Comparison of ENCODE assay signal across 26 mouse cellular contexts in the genomic region with DNA sequence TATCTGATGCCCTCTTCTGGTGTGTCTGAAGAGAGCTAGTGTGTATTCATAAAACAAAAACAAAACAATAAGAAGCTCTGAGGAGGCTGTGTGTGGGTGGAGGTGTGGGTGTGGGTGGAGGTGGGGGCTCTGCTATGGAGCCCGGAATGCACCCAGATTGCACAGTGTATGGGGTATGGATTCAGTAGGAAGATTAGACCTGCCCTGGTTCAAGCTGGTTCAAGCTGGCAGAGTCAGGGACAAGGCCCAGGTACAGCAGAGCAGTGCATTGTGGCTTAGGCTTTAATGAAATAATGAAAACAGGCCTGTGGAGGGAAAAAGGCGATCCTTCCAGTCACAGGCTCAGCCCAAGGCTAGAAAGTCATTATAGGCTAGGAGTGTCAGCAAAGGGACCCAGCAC. TPM values are rescaled to one million over a fixed set of nuclear protein-coding genes. Genes with fewer than 3 reads are reported as not detected.
A peak's percentile ranks its signal among the peaks of the same experiment; 100 is the strongest.
DNase-seq lines count a peak whose midpoint lies in the region; ATAC-seq lines count a peak whose summit lies in the region.
"Had no signal": no experiment of that assay in that cellular context is flagged by ENCODE, and none has a peak within 500 bp of the region (broad histone marks: within the 10 kb centered on the region; RNA-seq: fewer than 3 reads in every experiment).

No protein-coding gene starts in this region.

- peak; percentile 37 for ATAC-seq in kidney, embryonic 16.5 days (ENCODE audit: low FRiP score, low TSS enrichment)
- no peak for ATAC-seq in kidney, embryonic 14.5 days (ENCODE audit: low FRiP score, low TSS enrichment)
- no peak for ATAC-seq in liver, embryonic 15.5 days (ENCODE audit: insufficient read depth)
- no peak for ATAC-seq in liver, embryonic 11.5 days (replicated peaks; ENCODE audit: low FRiP score)
- no peak for ATAC-seq in erythroblast, adult 5-6 weeks (replicated peaks; ENCODE audit: low FRiP score, poor library complexity, severe bottlenecking)

- no peaks in the 10 kb centered on the region for H3K36me3 ChIP-seq in kidney, embryonic 16.5 days (ENCODE audit: insufficient read depth, low read length)
- H3K36me3 ChIP-seq in kidney, embryonic 14.5 days (ENCODE audit: control insufficient read depth, insufficient read depth, low read length) = no peaks in the 10 kb centered on the region
- no peaks in the 10 kb centered on the region for H3K36me3 ChIP-seq in liver, embryonic 15.5 days (replicated peaks)
- H3K36me3 ChIP-seq in liver, embryonic 11.5 days (ENCODE audit: control insufficient read depth, insufficient read depth, low read length) = no peaks in the 10 kb centered on the region
- H3K36me3 ChIP-seq in limb, embryonic 10.5 days = no peaks in the 10 kb centered on the region
- H3K36me3 ChIP-seq: embryonic facial prominence, embryonic 12.5 days; forebrain, embryonic 12.5 days; heart, embryonic 13.5 days; hindbrain, embryonic 12.5 days; limb, embryonic 13.5 days; neural tube, embryonic 12.5 days had no signal

- no peak for DNase-seq in liver, embryonic 11.5 days (ENCODE audit: low spot score)
- no peak for DNase-seq in limb, embryonic 10.5 days (ENCODE audit: low spot score)
- DNase-seq in right cerebral cortex, adult 2 months (ENCODE audit: low spot score in 2 of 2) = no peak
- DNase-seq: B cell, adult 2 months; cerebellum, adult 11 months; cerebellum, postnatal 10 days; gastrocnemius, postnatal 36 days; heart, adult 2 months; heart, postnatal 14 days; kidney, postnatal 10 days; layer of hippocampus, postnatal 36 days; midbrain, embryonic 14.5 days; thymus, postnatal 25 days had no signal

- H3K27ac ChIP-seq in kidney, embryonic 16.5 days (ENCODE audit: low read length) = peak overlapping the region; percentile 62
- no peak overlapping the region; the same call in 1 of the 2 replicates for H3K27ac ChIP-seq in kidney, embryonic 14.5 days (ENCODE audit: low read depth, low read length)
- H3K27ac ChIP-seq in liver, embryonic 15.5 days (replicated peaks) = 0 out of 2 replicates have a peak overlapping the region, but pooled peaks have one; percentile 29
- no peak overlapping the region for H3K27ac ChIP-seq in liver, embryonic 11.5 days (ENCODE audit: low read depth, low read length)
- H3K27ac ChIP-seq in limb, embryonic 10.5 days = peak overlapping the region; percentile 22; the same call in 1 of the 2 replicates
- H3K27ac ChIP-seq: embryonic facial prominence, embryonic 12.5 days; forebrain, embryonic 12.5 days; heart, embryonic 13.5 days; hindbrain, embryonic 12.5 days; limb, embryonic 13.5 days; neural tube, embryonic 12.5 days had no signal

- H3K4me1 ChIP-seq in kidney, embryonic 16.5 days (ENCODE audit: insufficient read depth, low read length) = peaks cover 30% of the 10 kb centered on the region
- peaks cover 9% of the 10 kb centered on the region for H3K4me1 ChIP-seq in kidney, embryonic 14.5 days (ENCODE audit: control insufficient read depth, insufficient read depth, low read length)
- H3K4me1 ChIP-seq in liver, embryonic 15.5 days (replicated peaks) = peaks cover 22% of the 10 kb centered on the region
- peaks cover 12% of the 10 kb centered on the region for H3K4me1 ChIP-seq in liver, embryonic 11.5 days (replicated peaks; ENCODE audit: control insufficient read depth, insufficient read depth, low read length)
- H3K4me1 ChIP-seq in limb, embryonic 10.5 days = peaks cover 28% of the 10 kb centered on the region

- WGBS in kidney, embryonic 16.5 days = 69% methylated on average over 2 of the region's 2 CpGs
- WGBS in kidney, embryonic 14.5 days = 70% methylated on average over 2 of the region's 2 CpGs
- 59% methylated on average over 2 of the region's 2 CpGs for WGBS in liver, embryonic 15.5 days (ENCODE audit: insufficient replicate concordance)
- WGBS in liver, embryonic 11.5 days = 74% methylated on average over 2 of the region's 2 CpGs
- 84% methylated on average over 2 of the region's 2 CpGs for WGBS in limb, embryonic 10.5 days

- H3K9me3 ChIP-seq in kidney, embryonic 16.5 days (ENCODE audit: low read length) = no peaks in the 10 kb centered on the region
- no peaks in the 10 kb centered on the region for H3K9me3 ChIP-seq in kidney, embryonic 14.5 days (ENCODE audit: control insufficient read depth, low read length)
- no peaks in the 10 kb centered on the region for H3K9me3 ChIP-seq in liver, embryonic 15.5 days (replicated peaks)
- no peaks in the 10 kb centered on the region for H3K9me3 ChIP-seq in liver, embryonic 11.5 days (ENCODE audit: control insufficient read depth, low read length)
- no peaks in the 10 kb centered on the region for H3K9me3 ChIP-seq in limb, embryonic 10.5 days (replicated peaks)
- H3K9me3 ChIP-seq: embryonic facial prominence, embryonic 12.5 days; forebrain, embryonic 12.5 days; heart, embryonic 13.5 days; hindbrain, embryonic 12.5 days; limb, embryonic 13.5 days; neural tube, embryonic 12.5 days had no signal

- H3K9ac ChIP-seq in kidney, embryonic 16.5 days (replicated peaks; ENCODE audit: low read length) = no peak overlapping the region
- H3K9ac ChIP-seq in kidney, embryonic 14.5 days (ENCODE audit: low read depth, low read length) = no peak overlapping the region
- H3K9ac ChIP-seq in liver, embryonic 15.5 days = no peak overlapping the region
- H3K9ac ChIP-seq in liver, embryonic 11.5 days (ENCODE audit: low read depth, low read length) = no peak overlapping the region
- H3K9ac ChIP-seq: embryonic facial prominence, embryonic 12.5 days; forebrain, embryonic 12.5 days; heart, embryonic 13.5 days; hindbrain, embryonic 12.5 days; limb, embryonic 13.5 days; lung, embryonic 14.5 days; neural tube, embryonic 12.5 days had no signal

- no peak overlapping the region for H3K4me3 ChIP-seq in kidney, embryonic 16.5 days (ENCODE audit: low read length)
- H3K4me3 ChIP-seq in kidney, embryonic 14.5 days (ENCODE audit: low read length) = no peak overlapping the region
- no peak overlapping the region for H3K4me3 ChIP-seq in liver, embryonic 15.5 days (replicated peaks)
- H3K4me3 ChIP-seq in liver, embryonic 11.5 days (ENCODE audit: low read depth, low read length) = no peak overlapping the region
- no peak overlapping the region for H3K4me3 ChIP-seq in limb, embryonic 10.5 days
- H3K4me3 ChIP-seq: embryonic facial prominence, embryonic 12.5 days; erythroblast, embryonic 14.5 days; forebrain, embryonic 12.5 days; heart, adult 2 months; heart, embryonic 13.5 days; hindbrain, embryonic 12.5 days; limb, embryonic 13.5 days; megakaryocyte, embryonic 14.5 days; neural tube, embryonic 12.5 days had no signal

- H3K4me2 ChIP-seq in kidney, embryonic 16.5 days (replicated peaks; ENCODE audit: low read depth, low read length) = no peak overlapping the region
- no peak overlapping the region for H3K4me2 ChIP-seq in kidney, embryonic 14.5 days (replicated peaks; ENCODE audit: low read depth, low read length)
- H3K4me2 ChIP-seq in liver, embryonic 15.5 days = no peak overlapping the region
- no peak overlapping the region for H3K4me2 ChIP-seq in liver, embryonic 11.5 days
- H3K4me2 ChIP-seq: embryonic facial prominence, embryonic 12.5 days; forebrain, embryonic 12.5 days; heart, embryonic 13.5 days; hindbrain, embryonic 12.5 days; limb, embryonic 13.5 days; lung, embryonic 14.5 days; neural tube, embryonic 12.5 days had no signal

- no peaks in the 10 kb centered on the region for H3K27me3 ChIP-seq in kidney, embryonic 16.5 days (ENCODE audit: insufficient read depth, low read length)
- no peaks in the 10 kb centered on the region for H3K27me3 ChIP-seq in kidney, embryonic 14.5 days (ENCODE audit: control insufficient read depth, insufficient read depth, low read length)
- no peaks in the 10 kb centered on the region for H3K27me3 ChIP-seq in liver, embryonic 15.5 days
- H3K27me3 ChIP-seq in liver, embryonic 11.5 days (replicated peaks; ENCODE audit: control insufficient read depth, insufficient read depth, low read length) = no peaks in the 10 kb centered on the region
- H3K27me3 ChIP-seq in limb, embryonic 10.5 days (ENCODE audit: low read depth, poor library complexity, severe bottlenecking) = no peaks in the 10 kb centered on the region
- H3K27me3 ChIP-seq: embryonic facial prominence, embryonic 12.5 days; heart, embryonic 13.5 days; limb, embryonic 13.5 days; neural tube, embryonic 12.5 days had no signal

RNA-seq across cellular contexts. Expression of gene Slc25a33, which starts 26.5 kb away (rescaled TPM):
- 13.9 and 14.2 TPM in 2 replicates for polyA plus RNA-seq in kidney, embryonic 16.5 days (2015; fragmentation: Nextera tagmentation; extraction: Ambion mirVana)
- 15.5 and 19.3 TPM in 2 replicates for polyA plus RNA-seq in kidney, embryonic 14.5 days (2014; fragmentation: Nextera tagmentation; extraction: Ambion mirVana)
- polyA plus RNA-seq in liver, embryonic 15.5 days (2015; fragmentation: Nextera tagmentation; extraction: Ambion mirVana) = 10.6 and 11.6 TPM in 2 replicates
- polyA plus RNA-seq in liver, embryonic 11.5 days (2014; fragmentation: Nextera tagmentation; extraction: Ambion mirVana) = 21.9 and 23.2 TPM in 2 replicates
- 24.5 and 25.4 TPM in 2 replicates for polyA plus RNA-seq in limb, embryonic 10.5 days (2016; fragmentation: Nextera tagmentation; extraction: Ambion mirVana)
- total RNA-seq in erythroblast, adult 5-6 weeks (2015; ENCODE audit: low replicate concordance) = not detected in 2 replicates
- not detected in 2 replicates for total RNA-seq in erythroblast, adult 5-6 weeks (2017; ENCODE audit: low replicate concordance)

Comparison
In these comparisons a context has a peak if more than half of its experiments do, and no peak if none do; other contexts are left out.
1. H3K27ac ChIP-seq: peak in kidney, embryonic 16.5 days (single experiment), liver, embryonic 15.5 days (single experiment) and limb, embryonic 10.5 days (single experiment); none in kidney, embryonic 14.5 days (single experiment) and liver, embryonic 11.5 days (single experiment).